Mouse (Mus musculus) cerebellum, adult 2 months (tissue): ENCODE measurements around the gene Olfr1359.

Experiments used
- CTCF ChIP-seq: fragments of 200-500 bp; IDR thresholded peaks from 2 replicates; pipeline ENCODE4 v1.5.1; 2011; ENCODE audit warnings: low read depth, mild to moderate bottlenecking, control low read depth, low read length, moderate library complexity, borderline replicate concordance; ENCODE audit not compliant: insufficient read depth
- POLR2A ChIP-seq: fragments of 200-500 bp; IDR thresholded peaks from 2 replicates; pipeline ENCODE4 v1.6.1; 2011; ENCODE audit warnings: low read length, control low read depth, borderline replicate concordance; ENCODE audit not compliant: insufficient read depth

DNA sequence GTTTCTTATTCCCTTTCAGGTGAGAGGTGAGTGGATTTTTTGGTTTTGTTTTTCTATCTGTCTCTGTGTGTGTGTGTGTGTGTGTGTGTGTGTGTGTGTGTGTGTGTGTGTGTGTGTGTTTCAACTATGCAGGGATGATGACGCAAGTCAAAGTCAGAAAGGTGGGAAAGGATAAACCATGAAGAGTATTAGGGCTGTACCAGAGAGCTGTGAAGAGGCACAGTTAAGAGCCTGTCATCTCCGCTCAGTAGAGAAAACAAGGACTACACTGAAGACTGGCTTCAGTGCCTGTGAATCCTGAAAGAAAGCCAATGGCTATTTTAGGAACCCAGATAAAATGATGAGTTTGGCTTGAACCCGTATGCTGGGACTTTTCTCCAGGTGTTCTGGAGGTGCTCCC lies 53.9 kb downstream of the Olfr1359 start:
- TF ChIP-seq CTCF: no peak
- no peak for TF ChIP-seq POLR2A
